ENCODE assay signal across 8 mouse cellular contexts in the genomic region with DNA sequence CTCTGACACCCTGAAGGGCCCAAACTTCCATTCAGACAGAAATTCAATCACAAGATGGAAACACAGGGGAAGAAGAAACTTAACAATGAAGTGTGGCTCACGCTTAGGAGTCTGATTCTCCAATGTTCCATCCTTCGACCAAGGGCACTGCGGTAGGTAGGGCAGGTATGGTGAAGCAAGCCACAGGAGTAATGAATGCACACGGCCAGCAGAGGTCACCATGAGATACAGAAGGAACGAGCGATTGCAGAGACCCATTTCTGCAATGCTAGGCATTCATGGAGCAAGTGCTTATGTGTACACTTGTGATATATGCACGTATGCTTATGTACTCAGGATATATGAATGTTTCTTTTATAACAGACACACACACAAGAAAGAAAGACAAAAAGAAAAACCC. TPM values are rescaled to one million over a fixed set of nuclear protein-coding genes. Genes with fewer than 3 reads are reported as not detected.
DNase-seq lines count a peak whose midpoint lies in the region; ATAC-seq lines count a peak whose summit lies in the region.

No protein-coding gene starts in this region.

- H3K4me1 ChIP-seq in neural tube, embryonic 14.5 days (ENCODE audit: control insufficient read depth, insufficient read depth, low read length), result no peaks in the 10 kb centered on the region
- H3K4me1 ChIP-seq in midbrain, embryonic 13.5 days (replicated peaks), result no peaks in the 10 kb centered on the region

- WGBS in neural tube, embryonic 14.5 days, result 80% methylated on average over 7 of the region's 7 CpGs
- 74% methylated on average over 7 of the region's 7 CpGs for WGBS in midbrain, embryonic 13.5 days

- H3K4me3 ChIP-seq in neural tube, embryonic 14.5 days (ENCODE audit: low read depth, low read length), result no peak overlapping the region
- no peak overlapping the region for H3K4me3 ChIP-seq in midbrain, embryonic 13.5 days (replicated peaks)

- no peak overlapping the region for H3K9ac ChIP-seq in neural tube, embryonic 14.5 days (replicated peaks; ENCODE audit: low read depth, low read length)
- H3K9ac ChIP-seq in midbrain, embryonic 13.5 days (replicated peaks), result no peak overlapping the region

- ATAC-seq in frontal cortex, adult (ENCODE audit: low TSS enrichment), result peak; percentile 75
- peak; percentile 89 for ATAC-seq in inflammation-experienced regulatory T-cells, adult 6 months
- peak; percentile 51; the same call in 1 of the 2 replicates for ATAC-seq in neural tube, embryonic 14.5 days (ENCODE audit: low read depth)
- no peak for ATAC-seq in midbrain, embryonic 13.5 days

- no peak overlapping the region for H3K4me2 ChIP-seq in neural tube, embryonic 14.5 days (ENCODE audit: low read depth, low read length)
- no peak overlapping the region for H3K4me2 ChIP-seq in midbrain, embryonic 13.5 days (replicated peaks)

- H3K9me3 ChIP-seq in neural tube, embryonic 14.5 days (ENCODE audit: control insufficient read depth, low read length), result no peaks in the 10 kb centered on the region
- no peaks in the 10 kb centered on the region for H3K9me3 ChIP-seq in midbrain, embryonic 13.5 days

- no peak for DNase-seq in frontal cortex, postnatal 36 days (ENCODE audit: low spot score in 2 of 2)
- peak; percentile 31 for DNase-seq in right cerebral cortex, postnatal 4 days
- no peak for DNase-seq in right cerebral cortex, adult 18-20 months
- peak; percentile 46 for DNase-seq in c-Kit-positive CD71-positive TER-119-negative erythroid progenitor cells, embryonic 14.5 days (ENCODE audit: low read depth)

- no peaks in the 10 kb centered on the region for H3K27me3 ChIP-seq in neural tube, embryonic 14.5 days (ENCODE audit: control insufficient read depth, insufficient read depth, low read length)
- H3K27me3 ChIP-seq in midbrain, embryonic 13.5 days, result no peaks in the 10 kb centered on the region

- peaks cover 47% of the 10 kb centered on the region for H3K36me3 ChIP-seq in neural tube, embryonic 14.5 days (ENCODE audit: control insufficient read depth, insufficient read depth, low read length)
- peaks cover 81% of the 10 kb centered on the region for H3K36me3 ChIP-seq in midbrain, embryonic 13.5 days

- H3K27ac ChIP-seq in neural tube, embryonic 14.5 days (ENCODE audit: low read depth, low read length), result no peak overlapping the region
- no peak overlapping the region for H3K27ac ChIP-seq in midbrain, embryonic 13.5 days

RNA-seq across cellular contexts. Expression of a gene that starts 26.9 kb away (rescaled TPM):
- 10 to 100 TPM; 12.7 to 30.6 (median 25.1) TPM for polyA plus RNA-seq in inflammation-experienced regulatory T-cells, adult 6 months (2017; shearing (Covaris generic))
- polyA plus RNA-seq in neural tube, embryonic 14.5 days (2014; fragmentation: Nextera tagmentation; extraction: Ambion mirVana), result 32.1 and 33.7 TPM in 2 replicates
- polyA plus RNA-seq in midbrain, embryonic 13.5 days (2015; fragmentation: Nextera tagmentation; extraction: Ambion mirVana), result 32.0 and 34.0 TPM in 2 replicates

RNA-seq across cellular contexts. Expression of a gene that starts 36.3 kb away (rescaled TPM):
- 100 to 1,000 TPM; 111 to 129 (median 126) TPM for polyA plus RNA-seq in inflammation-experienced regulatory T-cells, adult 6 months (2017; shearing (Covaris generic))
- 90.8 and 106 TPM in 2 replicates for polyA plus RNA-seq in neural tube, embryonic 14.5 days (2014; fragmentation: Nextera tagmentation; extraction: Ambion mirVana)
- 107 and 118 TPM in 2 replicates for polyA plus RNA-seq in midbrain, embryonic 13.5 days (2015; fragmentation: Nextera tagmentation; extraction: Ambion mirVana)

Comparison
In these comparisons a context has a peak if more than half of its experiments do, and no peak if none do; other contexts are left out.
1. DNase-seq: peak in right cerebral cortex, postnatal 4 days (single experiment) and c-Kit-positive CD71-positive TER-119-negative erythroid progenitor cells, embryonic 14.5 days (single experiment); none in frontal cortex, postnatal 36 days (0 of 2) and right cerebral cortex, adult 18-20 months (single experiment).